Mouse (Mus musculus) lung, postnatal 10 days (tissue): Measurements from ENCODE around the gene Bach2.

Experiments used
- DNase-seq: peaks from one replicate; pipeline ENCODE4 v3.0.0; 2021

The Bach2 gene

DNA sequence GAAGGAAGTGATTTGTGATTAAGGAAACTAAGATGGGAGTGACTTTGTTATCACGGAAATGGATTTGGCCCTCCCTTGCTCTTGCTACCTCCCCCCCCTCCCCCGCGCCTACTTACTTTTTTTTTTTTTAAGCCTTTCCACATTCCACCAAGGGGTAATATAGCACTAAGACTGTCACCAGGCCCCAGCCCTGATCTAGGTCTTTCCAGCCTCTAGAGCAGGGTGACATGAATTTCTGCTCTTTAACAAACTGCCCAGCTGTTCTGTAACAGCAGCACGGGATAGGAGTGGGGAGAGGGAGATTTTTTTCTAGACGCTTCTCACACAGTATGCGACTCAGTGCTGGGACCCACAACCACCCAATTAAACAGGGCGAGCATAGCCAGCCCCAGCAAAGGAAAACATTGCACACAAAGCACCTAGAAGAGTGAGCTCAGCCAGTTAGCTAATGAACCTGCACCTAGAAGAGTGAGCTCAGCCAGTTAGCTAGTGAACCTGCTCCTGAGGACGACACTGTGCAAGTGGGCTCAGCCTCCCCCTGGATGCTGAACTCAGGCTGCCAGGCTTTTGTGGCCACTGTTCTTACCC is 10.5 kb upstream of the Bach2 start:
- DNase-seq: no peak

DNA sequence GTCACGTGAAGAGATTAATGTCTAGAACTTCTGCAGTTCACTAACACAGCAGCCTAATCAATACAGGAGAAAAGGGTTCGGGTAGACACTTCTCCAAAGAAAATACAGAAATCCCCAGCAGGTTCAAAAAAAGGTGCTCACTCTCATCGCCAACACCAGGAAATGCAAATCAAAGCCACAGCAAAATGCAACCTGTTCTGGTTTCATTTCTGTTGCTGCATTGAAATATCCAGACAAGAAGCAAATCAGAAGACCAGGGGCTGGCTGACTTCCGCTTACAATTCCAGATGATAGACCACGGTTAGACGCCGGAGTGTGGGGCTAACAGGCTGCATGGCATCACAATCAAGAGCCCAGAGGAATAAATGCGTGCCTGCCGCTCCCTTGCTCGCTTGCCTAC is 9.3 kb upstream of the Bach2 start:
- no peak for DNase-seq

DNA sequence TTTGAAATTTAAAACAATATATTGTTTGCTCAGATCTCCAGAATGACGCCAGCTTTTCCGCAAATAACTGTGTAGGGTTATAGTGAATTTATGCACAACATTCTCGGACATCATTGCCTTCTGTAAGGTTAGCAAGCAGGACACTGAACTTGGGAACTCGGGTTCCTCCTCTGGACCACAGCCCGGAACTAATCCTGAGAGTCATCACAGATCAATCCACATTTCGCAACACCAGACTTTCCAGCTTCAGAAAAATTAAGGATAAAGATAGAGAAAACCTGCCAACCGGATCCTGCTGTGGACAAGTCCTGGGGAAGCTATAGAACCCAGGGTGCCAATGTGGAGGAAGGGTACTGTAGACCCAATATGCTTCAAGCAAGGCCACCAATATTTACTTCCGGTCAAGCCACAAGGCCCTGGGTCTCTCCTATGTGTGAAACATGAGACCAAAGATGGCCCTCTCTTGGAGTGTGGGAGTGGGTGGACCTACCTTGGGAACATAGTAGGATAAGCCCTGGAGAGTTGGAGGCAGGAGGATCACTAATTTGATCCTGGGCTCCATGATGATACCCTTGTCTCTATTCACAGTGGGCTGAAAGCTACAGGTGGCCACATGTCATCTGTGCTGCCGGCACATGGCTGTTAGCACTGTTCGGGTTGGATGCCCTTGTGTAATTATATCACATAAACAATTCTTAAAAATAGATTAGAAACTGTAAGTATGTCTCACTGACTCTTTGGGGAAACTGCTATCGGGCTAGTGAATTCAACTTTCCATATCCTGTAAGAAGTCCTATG is 7.1 kb upstream of the Bach2 start:
- DNase-seq: no peak

DNA sequence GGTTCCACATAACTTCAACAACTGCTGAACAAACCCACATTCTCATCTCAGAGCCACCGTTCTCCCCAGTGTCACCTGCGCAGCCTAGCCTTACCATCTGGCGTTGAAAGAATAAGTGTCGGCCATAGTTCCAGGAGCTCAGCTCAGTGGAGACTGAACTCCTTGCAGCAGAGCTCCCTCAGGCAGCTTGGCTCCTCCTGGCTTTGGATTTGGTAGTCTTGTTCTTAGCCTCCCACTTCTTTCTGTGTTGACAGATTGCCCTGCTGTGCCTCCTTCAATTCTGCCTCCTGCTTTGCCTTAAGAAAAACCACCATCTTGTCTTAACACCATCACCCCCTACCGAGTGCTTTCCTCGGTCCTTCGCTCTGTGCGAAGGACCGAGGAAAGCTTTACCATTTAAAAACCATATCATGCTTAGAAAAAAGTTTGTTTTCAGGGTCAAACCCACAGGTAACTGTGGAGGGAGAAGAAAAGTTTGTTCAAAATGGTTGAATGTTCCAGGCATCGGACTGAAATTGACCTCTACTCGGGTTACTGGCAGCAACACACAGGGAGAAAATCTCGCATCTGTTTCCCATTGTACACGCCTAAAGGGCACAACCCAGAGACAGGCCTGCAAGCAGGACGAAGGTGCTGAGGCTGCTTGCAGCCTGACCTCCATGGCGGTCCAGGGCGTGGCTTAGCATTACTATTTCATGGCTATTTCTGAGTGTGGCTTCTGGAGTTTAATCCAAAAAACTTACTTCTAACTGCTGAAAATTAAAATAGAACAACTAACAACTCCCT is 2.5 kb upstream of the Bach2 start:
- DNase-seq: no peak

DNA sequence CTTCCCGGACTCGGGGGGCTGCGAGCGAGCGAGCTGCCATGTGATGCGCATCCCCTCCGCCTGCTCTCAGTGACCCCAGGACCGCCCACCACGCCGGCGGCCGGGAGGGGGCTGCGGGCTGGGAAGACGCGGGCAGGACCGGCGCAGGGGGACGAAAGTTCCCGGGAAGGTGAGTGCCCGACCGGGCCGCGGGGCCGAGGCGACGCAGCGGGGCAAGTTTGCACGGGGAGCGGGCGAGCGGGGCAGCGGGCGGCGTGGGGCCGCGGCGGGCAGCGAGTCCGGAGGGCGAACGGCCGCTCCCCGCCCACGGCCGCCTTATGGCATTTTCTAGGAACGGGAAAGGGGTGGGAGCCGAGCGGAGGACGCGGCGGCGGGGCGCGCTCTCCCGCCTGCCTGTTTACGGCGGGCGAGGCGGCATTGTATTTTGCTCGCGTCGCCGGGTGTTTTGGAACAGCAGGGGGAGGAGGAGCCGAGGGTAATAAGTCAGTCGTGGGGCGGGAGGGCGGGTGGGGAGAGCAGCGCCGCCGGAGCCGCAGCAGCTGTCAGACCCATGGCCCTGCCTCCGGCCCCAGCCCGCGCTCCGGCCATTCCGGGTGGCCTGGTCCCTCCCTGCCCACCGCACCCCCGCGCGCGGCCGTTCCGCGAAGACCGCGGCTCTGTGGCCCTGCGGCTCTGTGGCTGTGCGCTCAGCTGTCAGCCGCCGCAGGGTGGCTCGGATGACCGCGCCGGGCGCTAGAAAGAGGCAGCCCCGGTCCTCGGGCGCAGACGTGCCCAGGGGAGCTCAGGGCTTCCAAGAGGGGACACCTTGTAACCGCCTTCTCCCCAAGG is 531 bp downstream of the Bach2 start:
- peak; percentile 91 for DNase-seq

DNA sequence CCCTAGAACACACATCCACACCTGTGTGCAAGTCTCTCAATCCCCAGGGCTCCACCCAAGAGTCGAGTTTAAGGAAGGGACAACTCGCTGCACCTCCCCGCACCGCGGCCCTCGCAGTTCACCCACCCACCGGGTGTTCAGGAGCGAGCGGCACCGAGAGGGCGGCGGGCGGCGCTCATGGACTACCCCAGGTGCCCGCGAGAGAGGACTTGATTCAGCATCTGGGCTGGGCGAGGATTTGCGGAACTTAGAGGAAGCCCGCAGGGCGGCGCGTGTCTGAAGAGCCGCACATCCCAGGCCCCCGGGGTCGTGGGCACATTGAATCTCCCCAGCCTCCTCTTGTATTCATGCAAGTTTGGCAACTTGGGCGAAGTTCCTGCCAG is 1.1 kb downstream of the Bach2 start:
- peak; percentile 82 for DNase-seq

DNA sequence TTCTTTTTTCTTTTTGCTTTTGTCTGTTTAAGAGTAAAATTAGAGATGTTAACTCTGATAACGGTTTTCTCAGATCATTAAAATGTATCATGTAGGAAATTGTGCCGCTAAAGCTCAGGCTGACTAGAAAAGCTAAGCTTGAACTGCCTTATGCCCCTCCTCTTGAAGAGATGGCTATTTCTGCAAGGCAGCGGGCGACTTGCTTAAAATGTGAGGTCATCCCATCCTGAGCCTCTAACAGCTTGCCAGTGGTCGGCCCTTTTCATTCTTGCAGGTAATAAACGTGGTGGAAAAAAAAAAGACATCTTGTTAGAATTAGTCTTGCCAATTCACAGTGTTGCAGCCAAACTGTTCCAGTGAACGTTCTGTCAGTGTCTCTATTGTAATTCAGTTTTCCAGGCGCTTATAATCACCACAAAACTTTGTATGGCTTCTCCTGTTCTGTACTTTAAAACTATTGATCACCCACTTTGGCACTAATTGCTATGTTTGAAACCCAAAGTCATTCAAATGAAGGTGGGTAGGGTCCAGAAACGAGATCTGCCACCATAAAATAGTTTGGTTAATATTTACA is 1.9 kb downstream of the Bach2 start:
- peak; percentile 26 for DNase-seq

DNA sequence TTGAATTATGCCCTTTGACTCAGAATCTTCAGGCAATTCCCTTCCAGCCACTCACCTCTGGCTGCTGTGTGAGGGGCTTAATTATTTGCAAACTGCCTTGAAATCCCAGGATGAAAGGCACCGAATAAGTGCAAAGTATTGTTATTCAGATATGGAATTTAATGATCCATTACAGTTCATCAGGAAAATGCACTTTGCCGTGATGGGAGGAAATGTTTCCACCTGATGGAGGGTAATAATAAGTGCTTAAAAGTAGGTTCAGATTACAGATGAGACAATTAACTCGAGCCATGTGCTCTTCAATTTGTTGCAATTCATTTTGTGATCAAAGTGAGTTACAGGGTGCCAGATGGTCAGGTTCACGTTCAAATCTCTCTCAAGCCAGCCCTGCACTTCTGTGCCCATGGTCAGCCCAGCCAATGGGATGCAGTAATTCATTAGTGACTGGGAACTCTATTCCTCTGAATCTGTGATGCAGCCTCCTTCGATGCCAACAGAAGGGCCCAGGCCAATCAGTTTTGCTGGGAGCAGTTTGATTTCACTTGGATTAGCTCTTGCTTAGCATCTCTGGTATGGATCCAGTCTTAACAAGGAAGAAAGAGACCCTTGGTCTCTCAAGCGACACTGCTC is 2.9 kb downstream of the Bach2 start:
- DNase-seq: no peak

DNA sequence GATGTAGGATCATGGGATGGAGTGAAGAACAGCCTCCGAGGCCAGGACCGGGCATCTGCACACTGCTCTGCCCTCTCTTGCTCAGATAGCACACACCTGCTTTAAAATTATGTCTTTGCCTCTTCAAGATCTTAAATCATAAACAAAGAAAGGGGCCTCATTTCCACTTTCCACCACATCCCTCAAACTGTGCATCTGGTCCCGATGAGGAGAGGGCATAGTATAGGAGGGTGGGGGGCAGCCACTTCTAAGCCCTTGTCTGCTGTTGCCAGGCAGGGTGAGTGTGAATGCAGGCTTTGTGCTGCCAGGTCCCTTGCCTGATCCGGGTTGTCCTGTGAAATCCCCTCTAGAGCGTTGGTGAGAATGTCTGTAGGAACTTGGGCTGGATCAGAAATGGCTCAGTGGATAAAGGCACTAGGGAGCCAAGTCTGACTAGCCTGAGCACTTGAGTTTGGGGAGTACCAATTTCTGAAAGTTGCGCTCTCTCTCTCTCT is 3.6 kb downstream of the Bach2 start:
- no peak for DNase-seq

DNA sequence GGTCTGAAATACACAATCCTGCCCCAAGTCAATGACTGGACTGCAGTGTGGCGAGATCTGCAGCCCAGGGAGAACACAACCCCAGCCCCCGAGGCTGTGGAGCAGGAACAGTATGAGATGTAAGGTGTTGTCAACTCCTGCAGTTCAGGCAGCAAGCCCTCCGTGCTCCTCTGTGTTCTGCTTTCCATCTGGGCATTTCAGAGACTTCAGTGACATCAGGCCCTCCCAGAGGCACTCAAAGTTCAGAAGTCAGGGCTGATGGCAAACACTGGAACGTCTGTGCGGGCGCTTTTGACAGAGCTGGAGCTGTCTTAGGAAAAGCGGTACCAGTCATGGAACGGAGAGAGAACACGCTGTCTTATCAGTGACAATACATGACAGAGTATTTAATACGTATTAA is 4.9 kb downstream of the Bach2 start:
- peak; percentile 65 for DNase-seq

DNA sequence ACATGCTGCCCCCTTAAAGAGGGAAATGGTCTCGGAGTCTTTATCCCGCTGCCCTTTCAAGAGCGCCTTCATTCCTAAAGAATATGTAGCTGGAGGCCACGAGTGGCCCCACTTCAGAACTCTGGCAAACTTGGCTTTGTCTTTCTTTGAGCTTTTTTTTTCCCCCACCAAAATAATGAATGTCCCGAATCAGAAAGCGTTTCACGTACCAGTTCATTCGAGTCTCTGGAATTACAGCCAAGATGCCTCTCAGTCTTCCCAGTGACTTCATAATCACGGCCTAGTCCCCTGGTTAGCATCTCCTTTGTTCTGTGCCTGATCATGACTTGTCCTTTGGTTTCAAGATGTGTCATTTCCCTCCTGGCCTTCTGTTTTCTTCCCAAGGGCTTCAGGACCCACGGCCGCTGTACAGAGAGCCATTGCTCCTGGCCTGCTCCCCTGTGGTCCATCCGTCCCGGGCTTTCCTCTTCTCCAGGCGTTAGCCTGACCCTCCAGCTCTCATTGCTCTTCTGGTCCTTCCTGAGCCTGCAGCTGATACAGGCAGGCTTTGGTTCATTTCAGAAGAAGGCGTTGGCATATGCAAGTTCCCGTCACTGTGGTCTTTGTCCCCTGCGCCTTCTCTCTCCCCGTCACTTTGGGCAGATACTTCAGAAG is 5.6 kb downstream of the Bach2 start:
- DNase-seq: no peak

DNA sequence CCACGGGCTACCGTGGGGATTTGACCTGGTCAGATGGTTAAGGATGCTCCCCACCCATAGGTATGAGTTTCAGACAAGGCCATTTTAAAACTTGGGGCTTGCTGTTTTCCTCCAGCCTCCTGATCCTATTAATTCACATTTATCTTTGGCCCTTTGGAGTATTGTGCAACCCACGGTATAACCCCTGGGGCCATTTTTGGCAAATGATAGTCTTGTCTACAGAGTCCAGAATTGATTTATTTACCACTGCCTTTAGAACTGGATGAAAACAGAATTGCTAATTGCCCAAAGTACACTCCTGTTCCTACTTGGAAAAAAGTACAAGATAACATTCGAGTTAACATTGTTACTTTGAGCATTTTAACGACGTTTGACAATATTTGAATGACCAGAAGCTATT is 7.0 kb downstream of the Bach2 start:
- DNase-seq: no peak

DNA sequence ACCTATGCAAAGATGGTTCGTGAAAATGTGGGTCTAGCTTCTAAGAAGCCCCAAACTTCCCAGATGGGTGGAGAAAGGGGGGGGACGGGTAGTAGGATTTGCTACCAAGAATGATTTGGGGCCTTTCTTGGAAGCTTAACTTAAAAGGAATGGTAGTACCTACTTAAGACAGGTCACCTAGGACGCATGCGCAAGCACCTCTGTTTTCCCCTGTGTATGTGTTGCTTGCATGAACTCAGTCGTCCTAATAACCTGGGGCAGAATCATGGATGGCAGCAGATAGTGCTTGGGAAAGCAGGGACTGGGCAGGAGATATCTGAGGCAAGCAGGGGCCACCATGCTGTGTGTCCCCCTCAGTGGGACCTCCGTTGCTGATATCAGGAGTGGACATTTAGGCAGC is 7.4 kb downstream of the Bach2 start:
- DNase-seq: no peak

DNA sequence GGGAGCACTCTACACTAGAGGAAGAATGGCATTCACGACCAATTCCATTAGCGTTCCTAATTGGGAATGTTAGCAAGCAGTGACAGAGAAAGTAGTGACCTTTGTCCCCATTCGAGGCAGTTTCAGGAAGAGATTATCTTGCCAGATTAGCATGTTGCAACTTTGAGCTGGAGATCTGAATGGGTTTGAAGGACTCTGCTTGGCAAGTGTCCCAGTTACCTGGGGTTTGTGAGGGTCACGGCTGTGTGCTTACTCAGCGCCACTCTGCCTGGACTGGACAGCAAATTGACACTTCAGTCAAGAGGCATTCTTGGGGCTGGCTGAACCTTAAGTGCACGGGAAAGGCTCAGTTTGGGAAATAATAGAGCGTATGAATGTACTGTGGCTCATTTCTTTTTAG is 8.2 kb downstream of the Bach2 start:
- peak; percentile 86 for DNase-seq

DNA sequence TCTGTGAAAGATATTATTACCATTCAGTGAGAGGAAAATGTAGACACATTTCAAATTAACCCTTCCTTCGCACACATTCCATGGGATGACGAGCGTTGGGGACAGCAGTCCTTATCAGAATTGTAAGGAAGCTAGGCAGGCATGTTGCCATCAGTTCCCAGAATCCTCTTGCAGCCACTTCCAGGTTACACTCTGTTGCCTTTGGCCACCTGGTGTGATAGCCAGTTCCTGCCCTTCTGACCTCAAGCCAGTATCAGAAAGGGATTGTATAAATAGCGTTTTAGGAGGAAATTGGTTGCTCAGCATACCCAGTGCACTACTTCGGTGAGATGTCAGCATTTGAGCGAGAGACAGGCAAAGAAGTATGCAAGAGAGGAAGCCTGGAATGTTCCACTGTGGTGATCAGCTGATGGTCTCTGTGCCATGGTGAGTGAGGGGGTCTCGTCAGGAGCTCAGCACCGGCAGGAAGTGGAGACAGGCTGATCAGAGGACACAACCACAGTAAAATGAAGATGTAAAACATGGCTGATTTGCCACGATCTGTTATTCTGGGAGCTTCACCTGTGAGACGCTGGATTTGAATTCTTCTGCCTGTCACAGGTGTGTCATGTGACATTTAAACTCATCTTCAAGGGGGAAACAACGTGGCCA is 9.0 kb downstream of the Bach2 start:
- DNase-seq: no peak

DNA sequence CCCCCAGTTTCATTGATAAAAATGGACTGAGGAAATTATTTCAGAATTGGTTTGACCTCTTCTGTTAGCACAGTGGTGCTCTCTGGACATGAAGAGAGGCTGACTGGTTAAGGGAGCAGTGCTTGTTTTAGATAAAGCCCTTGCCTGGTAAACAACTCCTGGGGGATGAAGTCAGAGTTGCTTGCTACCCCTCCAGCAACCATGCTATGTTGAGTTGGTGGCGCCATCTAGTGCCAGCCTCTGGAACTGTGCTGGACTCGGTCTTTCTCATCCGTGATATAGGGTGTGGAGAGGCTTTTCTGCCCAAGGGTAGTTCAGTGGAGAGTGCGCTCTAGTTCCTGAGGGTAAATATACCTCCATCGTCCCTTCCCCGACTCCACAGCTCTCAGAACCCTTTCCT is 9.6 kb downstream of the Bach2 start:
- DNase-seq: peak; percentile 91

DNA sequence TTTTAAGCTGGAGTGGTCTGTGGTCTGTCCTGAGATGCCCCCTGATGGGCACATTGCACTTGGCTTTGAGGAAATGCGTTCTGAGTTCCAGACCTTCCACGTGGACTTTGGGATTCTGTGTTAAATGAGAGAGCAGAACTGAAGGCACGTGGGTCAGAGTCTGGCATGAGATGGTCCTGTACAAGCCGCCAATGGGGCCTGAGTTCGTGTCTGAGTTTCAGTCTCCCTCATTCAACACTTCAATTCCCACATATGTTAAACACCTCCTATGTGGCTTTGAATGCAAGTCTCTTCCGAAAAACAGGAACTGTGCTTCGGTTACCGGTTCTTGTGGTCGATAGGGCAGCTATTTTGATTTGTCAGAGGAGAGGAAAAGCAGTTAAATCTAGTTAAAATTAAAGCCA is 10.4 kb downstream of the Bach2 start:
- no peak for DNase-seq

DNA sequence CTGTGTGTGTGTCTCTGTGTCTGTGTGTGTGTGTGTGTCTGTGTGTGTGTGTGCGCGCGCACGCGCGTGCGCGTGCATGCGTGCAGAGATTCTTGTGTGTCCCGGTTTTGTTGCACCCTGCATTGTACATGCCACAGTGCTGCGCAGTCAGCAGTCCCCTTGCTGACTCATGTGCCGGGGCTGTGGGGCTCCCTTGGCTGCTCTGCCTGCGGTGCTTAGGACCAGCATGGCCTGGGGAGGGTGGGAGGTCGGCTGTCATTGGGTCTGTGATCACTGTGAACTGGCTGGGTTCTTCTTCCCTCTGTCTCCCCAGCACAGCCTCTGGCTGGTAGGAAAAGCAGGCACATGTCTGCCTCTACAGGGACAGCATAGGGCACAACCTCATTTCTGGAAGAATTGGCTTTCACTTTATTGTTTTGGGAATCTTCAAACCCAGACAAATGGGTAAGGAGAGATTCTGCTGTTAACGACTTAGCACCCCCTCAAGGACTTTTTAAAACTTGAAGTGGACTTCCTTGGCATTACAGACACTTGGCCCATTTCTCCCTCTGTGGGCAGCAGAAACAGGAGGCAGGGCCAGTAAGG is 11.2 kb downstream of the Bach2 start:
- DNase-seq: peak; percentile 43

DNA sequence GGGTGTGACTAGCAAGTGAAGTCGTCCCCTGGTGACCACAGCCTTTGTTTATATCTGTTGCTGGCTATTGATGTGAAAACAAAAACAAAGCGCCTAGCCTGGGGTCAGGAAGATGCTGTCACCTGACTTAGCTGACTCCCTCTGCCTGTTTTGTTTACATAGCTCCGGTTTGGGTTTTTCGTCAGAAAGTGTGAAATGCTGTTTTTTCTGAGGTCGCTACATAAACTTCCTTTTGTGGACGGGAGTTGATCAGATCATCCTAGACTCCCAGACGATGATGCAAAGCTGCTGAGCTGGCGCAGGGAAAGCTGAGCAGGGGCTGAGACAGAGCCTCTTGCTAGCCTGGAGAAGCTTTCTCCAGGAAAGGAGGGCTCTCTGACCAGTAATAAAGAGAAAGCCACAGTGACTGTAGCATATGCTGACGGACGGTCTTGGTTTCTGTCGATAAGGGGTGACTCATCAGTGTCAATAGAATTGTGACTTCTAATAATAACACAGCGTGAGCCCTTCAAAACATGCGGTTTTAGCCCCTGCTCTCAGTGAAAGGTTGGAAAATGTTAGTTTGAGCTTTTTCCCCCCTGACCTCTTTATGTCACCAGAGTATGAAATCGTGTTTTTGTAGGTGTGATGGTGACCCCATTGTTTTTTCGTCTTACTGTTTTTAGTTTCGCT is 11.9 kb downstream of the Bach2 start:
- peak; percentile 81 for DNase-seq

DNA sequence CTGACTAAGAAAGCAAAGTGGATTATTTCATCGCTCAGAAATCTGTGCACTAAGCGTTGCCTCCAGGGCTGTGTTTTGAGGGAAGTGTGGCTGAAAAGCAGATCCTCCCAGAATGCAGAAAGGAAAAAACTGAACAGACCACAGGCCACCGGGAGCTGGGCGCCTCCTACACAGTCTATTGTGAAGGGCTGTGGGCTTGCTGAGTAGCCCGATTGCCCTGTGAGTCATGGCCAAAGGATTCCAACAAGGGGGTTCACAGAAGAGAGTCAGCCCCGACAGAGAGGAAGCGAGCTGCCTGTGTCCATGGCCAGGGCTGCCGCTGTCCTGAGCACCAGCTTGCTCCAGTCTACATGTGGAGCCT is 12.4 kb downstream of the Bach2 start:
- peak; percentile 71 for DNase-seq
